Mouse (Mus musculus): ENCODE data around the gene Gm49387. TPM values are rescaled to one million over a fixed set of nuclear protein-coding genes. Genes with fewer than 3 reads are reported as not detected.

The Gm49387 gene
- total and polyA plus RNA-seq, 2 experiments from 2014 or later, result not detected

DNA sequence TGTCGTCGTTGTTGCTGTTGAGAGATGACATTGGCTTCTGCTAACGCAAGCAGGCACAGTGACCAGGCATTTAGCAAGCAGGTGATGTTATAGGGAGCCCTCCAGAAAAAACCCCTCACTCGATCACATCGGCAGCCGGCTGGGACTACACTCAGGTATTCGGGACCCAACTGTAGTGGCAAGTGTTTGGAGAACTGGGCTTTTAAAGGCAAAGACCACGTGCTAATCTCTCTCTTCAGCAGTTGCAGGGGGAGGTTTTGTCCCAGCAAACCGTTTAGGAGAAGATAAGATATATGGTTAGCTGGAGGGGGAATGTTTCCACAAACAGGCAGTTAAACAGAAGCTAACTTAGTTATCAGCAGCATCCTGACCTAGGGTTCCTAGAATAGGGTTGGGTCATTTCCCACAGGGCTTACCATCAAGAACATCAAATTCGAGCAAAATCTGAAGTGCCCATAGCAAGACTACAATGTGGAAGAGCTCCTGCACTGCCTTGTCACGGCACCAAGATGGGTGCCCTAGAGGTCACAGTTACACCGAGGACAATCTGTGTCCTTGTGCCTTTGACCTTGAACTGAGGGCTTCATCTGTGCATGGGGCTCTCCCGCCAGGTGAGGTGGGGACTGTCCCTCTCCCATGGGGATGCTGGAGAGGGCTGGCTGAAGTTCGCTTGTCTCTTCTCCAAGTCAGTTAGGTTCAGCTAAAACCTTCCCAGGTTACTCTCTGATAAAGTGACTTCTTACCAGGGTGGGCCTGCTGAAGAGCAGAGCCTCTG, 12.6 kb upstream of the Gm49387 start:
- TF ChIP-seq CTCF (IDR thresholded peaks at IDR 0.05), result no peak
- no peak overlapping the region for H3K4me3 ChIP-seq (ENCODE audit: low read depth, low read length)
- no peaks in the 10 kb centered on the region for H3K36me3 ChIP-seq (ENCODE audit: insufficient read depth, low read length)
- H3K9me3 ChIP-seq (ENCODE audit: low read length), result no peaks in the 10 kb centered on the region
- H3K9ac ChIP-seq (replicated peaks; ENCODE audit: low read length, poor library complexity, severe bottlenecking), result no peak overlapping the region
- 86% methylated on average over 14 of the region's 14 CpGs for WGBS
- no peak overlapping the region for H3K27ac ChIP-seq (ENCODE audit: low read depth, low read length)
- no peak for DNase-seq (ENCODE audit: low spot score)
- ATAC-seq (ENCODE audit: low FRiP score), result no peak
- no peaks in the 10 kb centered on the region for H3K27me3 ChIP-seq (ENCODE audit: insufficient read depth, low read length)
- H3K4me2 ChIP-seq (ENCODE audit: low read depth, low read length, poor library complexity, severe bottlenecking), result no peak overlapping the region
- no peaks in the 10 kb centered on the region for H3K4me1 ChIP-seq (ENCODE audit: insufficient read depth, low read length)

DNA sequence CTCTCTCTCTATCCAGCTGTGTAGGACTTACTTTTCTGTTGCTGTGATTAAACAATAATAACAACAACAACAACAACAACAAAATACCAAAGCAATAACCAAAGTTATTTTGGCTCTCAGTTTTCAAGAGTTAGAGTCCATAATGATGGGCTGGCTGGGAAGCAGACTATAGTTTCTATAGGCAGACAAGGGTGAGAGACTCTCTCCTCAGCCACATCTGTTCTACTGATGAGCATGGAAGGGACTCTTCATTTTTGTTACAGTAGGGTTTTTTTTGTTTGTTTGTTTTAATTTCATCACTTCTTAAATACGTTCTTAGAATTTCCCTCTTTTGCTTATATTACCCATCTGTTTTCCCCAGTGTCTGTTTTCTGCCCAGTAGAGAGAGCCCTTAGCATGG, 11.9 kb upstream of the Gm49387 start:
- no peak overlapping the region for H3K4me2 ChIP-seq (ENCODE audit: low read depth, low read length, poor library complexity, severe bottlenecking)
- 94% methylated on average over 1 of the region's 1 CpGs for WGBS
- no peaks in the 10 kb centered on the region for H3K36me3 ChIP-seq (ENCODE audit: insufficient read depth, low read length)
- no peaks in the 10 kb centered on the region for H3K27me3 ChIP-seq (ENCODE audit: insufficient read depth, low read length)
- no peak for TF ChIP-seq CTCF (IDR thresholded peaks at IDR 0.05)
- no peaks in the 10 kb centered on the region for H3K9me3 ChIP-seq (ENCODE audit: low read length)
- H3K4me1 ChIP-seq (ENCODE audit: insufficient read depth, low read length), result no peaks in the 10 kb centered on the region
- no peak overlapping the region for H3K9ac ChIP-seq (replicated peaks; ENCODE audit: low read length, poor library complexity, severe bottlenecking)
- no peak overlapping the region for H3K27ac ChIP-seq (ENCODE audit: low read depth, low read length)
- no peak for DNase-seq (ENCODE audit: low spot score)
- H3K4me3 ChIP-seq (ENCODE audit: low read depth, low read length), result no peak overlapping the region
- ATAC-seq (ENCODE audit: low FRiP score), result no peak

DNA sequence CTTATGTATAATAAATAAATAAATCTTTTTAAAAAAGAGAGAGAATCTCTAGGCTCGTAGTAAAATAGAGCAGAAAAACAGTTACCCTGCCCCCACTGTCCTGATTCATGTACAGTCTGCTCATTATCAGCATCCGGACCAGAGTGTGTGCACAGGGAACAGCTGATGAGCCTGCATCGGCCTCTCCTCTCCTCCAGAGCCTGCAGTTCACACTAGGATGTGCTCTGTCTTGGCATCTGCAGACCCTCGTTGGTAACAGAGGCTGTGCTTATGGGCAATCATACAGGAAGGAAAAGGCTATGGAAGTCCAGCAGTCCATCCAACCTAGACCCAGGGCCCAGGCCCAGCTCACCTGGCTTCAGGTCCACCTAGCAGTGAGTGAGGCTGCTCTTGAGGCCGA, 11.4 kb upstream of the Gm49387 start:
- DNase-seq (ENCODE audit: low spot score) (no peak), ATAC-seq (ENCODE audit: low FRiP score) (no peak)
- H3K9ac ChIP-seq (replicated peaks; ENCODE audit: low read length, poor library complexity, severe bottlenecking), result 0 out of 2 replicates have a peak overlapping the region, but pooled peaks have one; percentile 24
- H3K4me2 ChIP-seq (ENCODE audit: low read depth, low read length, poor library complexity, severe bottlenecking), result no peak overlapping the region
- no peaks in the 10 kb centered on the region for H3K4me1 ChIP-seq (ENCODE audit: insufficient read depth, low read length)
- no peak overlapping the region for H3K4me3 ChIP-seq (ENCODE audit: low read depth, low read length)
- no peaks in the 10 kb centered on the region for H3K9me3 ChIP-seq (ENCODE audit: low read length)
- H3K27ac ChIP-seq (ENCODE audit: low read depth, low read length), result no peak overlapping the region
- 83% methylated on average over 5 of the region's 5 CpGs for WGBS
- H3K36me3 ChIP-seq (ENCODE audit: insufficient read depth, low read length), result no peaks in the 10 kb centered on the region
- TF ChIP-seq CTCF (IDR thresholded peaks at IDR 0.05), result no peak
- H3K27me3 ChIP-seq (ENCODE audit: insufficient read depth, low read length), result no peaks in the 10 kb centered on the region

DNA sequence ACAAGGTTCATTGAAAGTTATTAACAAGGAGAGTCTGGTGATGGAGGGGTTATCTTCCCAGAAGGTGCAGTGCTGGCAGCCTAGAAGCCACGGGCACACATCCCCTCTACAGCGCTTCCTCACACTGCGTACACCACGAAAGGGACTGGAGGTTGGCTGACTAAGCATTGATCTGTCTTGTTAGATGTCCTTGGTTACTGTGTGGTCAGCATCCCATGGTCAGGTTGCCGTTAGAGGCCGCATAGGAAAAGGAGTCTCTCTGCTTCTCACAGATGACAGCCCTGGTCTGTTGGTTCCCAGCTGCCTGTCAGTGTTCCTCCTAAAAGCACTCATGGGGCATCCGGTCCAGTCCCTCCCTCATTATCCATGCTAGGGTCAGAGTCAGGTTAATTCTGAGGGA, 10.5 kb upstream of the Gm49387 start:
- ATAC-seq (ENCODE audit: low FRiP score), result no peak
- WGBS, result 94% methylated on average over 7 of the region's 7 CpGs
- no peak overlapping the region for H3K4me2 ChIP-seq (ENCODE audit: low read depth, low read length, poor library complexity, severe bottlenecking)

DNA sequence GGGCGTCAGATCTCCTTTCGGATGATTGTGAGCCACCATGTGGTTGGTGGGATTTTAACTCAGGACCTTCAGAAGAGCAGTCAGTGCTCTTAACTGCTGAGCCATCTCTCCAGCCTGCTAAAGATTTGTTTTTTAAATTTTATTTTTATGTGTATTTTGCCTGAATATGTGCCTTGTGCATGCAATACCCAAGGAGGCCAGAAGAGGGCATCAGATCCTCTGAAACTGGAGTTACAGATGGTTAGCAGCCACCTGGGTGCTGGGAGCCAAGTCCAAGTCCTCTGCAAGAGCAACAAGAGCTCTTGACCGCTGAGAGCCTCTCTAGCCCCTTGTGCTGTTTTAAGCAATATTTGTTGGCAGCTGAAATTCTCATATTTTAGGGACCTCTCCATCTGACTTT, 9.7 kb upstream of the Gm49387 start:
- Histone ChIP-seq H3K9me3 (ENCODE audit: low read length) (no peaks in the 10 kb centered on the region), H3K4me2 (ENCODE audit: low read depth, low read length, poor library complexity, severe bottlenecking) (no peak overlapping the region), H3K9ac (replicated peaks; ENCODE audit: low read length, poor library complexity, severe bottlenecking) (no peak overlapping the region), H3K4me3 (ENCODE audit: low read depth, low read length) (no peak overlapping the region), H3K36me3 (ENCODE audit: insufficient read depth, low read length) (no peaks in the 10 kb centered on the region), H3K27me3 (ENCODE audit: insufficient read depth, low read length) (no peaks in the 10 kb centered on the region), H3K4me1 (ENCODE audit: insufficient read depth, low read length) (no peaks in the 10 kb centered on the region), H3K27ac (ENCODE audit: low read depth, low read length) (no peak overlapping the region)
- WGBS, result 97% methylated on average over 3 of the region's 3 CpGs
- TF ChIP-seq CTCF (IDR thresholded peaks at IDR 0.05), result peak; percentile 48
- DNase-seq (ENCODE audit: low spot score) (no peak), ATAC-seq (ENCODE audit: low FRiP score) (no peak)

More for the DNA sequence above, 10.5 kb upstream of the Gm49387 start:
- Histone ChIP-seq H3K4me3 (ENCODE audit: low read depth, low read length) (no peak overlapping the region), H3K27ac (ENCODE audit: low read depth, low read length) (no peak overlapping the region), H3K4me1 (ENCODE audit: insufficient read depth, low read length) (no peaks in the 10 kb centered on the region), H3K27me3 (ENCODE audit: insufficient read depth, low read length) (no peaks in the 10 kb centered on the region), H3K9ac (replicated peaks; ENCODE audit: low read length, poor library complexity, severe bottlenecking) (no peak overlapping the region), H3K9me3 (ENCODE audit: low read length) (no peaks in the 10 kb centered on the region), H3K36me3 (ENCODE audit: insufficient read depth, low read length) (no peaks in the 10 kb centered on the region)
- no peak for TF ChIP-seq CTCF (IDR thresholded peaks at IDR 0.05)
- no peak for DNase-seq (ENCODE audit: low spot score)

DNA sequence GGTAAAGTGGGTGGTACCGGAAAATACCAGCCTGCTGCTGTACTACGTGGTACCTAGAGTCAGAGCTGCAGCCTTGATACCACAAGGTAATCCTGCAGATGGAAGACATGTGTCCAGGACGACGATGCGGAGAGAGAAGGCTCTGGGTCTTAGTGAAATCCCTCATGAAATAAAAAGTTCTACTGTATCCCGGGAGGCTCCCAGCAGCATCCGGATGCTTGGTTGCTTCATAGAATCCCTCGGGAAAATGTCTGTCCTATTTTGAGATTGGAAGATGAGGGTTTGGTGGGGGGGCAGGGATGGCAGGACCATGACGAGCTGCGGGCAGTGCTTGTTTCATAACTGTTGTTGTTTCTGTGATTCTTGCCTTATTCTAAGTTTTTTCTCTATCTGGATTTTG, 7.3 kb upstream of the Gm49387 start:
- Histone ChIP-seq H3K36me3 (ENCODE audit: insufficient read depth, low read length) (no peaks in the 10 kb centered on the region), H3K4me2 (ENCODE audit: low read depth, low read length, poor library complexity, severe bottlenecking) (no peak overlapping the region), H3K27me3 (ENCODE audit: insufficient read depth, low read length) (no peaks in the 10 kb centered on the region), H3K27ac (ENCODE audit: low read depth, low read length) (no peak overlapping the region), H3K9me3 (ENCODE audit: low read length) (no peaks in the 10 kb centered on the region), H3K4me3 (ENCODE audit: low read depth, low read length) (no peak overlapping the region), H3K4me1 (ENCODE audit: insufficient read depth, low read length) (no peaks in the 10 kb centered on the region), H3K9ac (replicated peaks; ENCODE audit: low read length, poor library complexity, severe bottlenecking) (no peak overlapping the region)
- TF ChIP-seq CTCF (IDR thresholded peaks at IDR 0.05), result no peak
- no peak for DNase-seq (ENCODE audit: low spot score)
- no peak for ATAC-seq (ENCODE audit: low FRiP score)
- WGBS, result 88% methylated on average over 10 of the region's 10 CpGs

Data from midbrain, postnatal 0 days (tissue).